Mouse (Mus musculus): Measurements from ENCODE around the gene F830045P16Rik. TPM values are rescaled to one million over a fixed set of nuclear protein-coding genes. Genes with fewer than 3 reads are reported as not detected.

The F830045P16Rik gene
- polyA plus RNA-seq (2014; fragmentation: Nextera tagmentation; extraction: Ambion mirVana), result not detected in 2 replicates

- Histone ChIP-seq H3K9me3 (ENCODE audit: control insufficient read depth, low read length) (no peaks in the 10 kb centered on the region), H3K36me3 (ENCODE audit: control insufficient read depth, insufficient read depth, low read length) (no peaks in the 10 kb centered on the region), H3K27me3 (ENCODE audit: control insufficient read depth, insufficient read depth, low read length) (no peaks in the 10 kb centered on the region), H3K4me3 (ENCODE audit: control insufficient read depth in 1 of 2, insufficient read depth in 1 of 2, low read depth in 1 of 2, low read length in 2 of 2) (no peak within 1 kb of the TSS), H3K27ac (replicated peaks in 1 of 2; ENCODE audit: control insufficient read depth in 1 of 2, insufficient read depth in 1 of 2, low read depth in 2 of 2, low read length in 2 of 2) (no peak within 1 kb of the TSS), H3K4me2 (ENCODE audit: low read length) (no peak within 1 kb of the TSS), H3K9ac (ENCODE audit: low read length) (no peak within 1 kb of the TSS), H3K4me1 (ENCODE audit: control insufficient read depth in 2 of 2, insufficient read depth in 2 of 2, low read length in 2 of 2) (peaks cover 9 to 16% of the 10 kb centered on the region in 2 experiments; a peak in 3 of 4 replicates)
- ATAC-seq (ENCODE audit: insufficient number of reproducible peaks, insufficient read depth, low FRiP score, low read depth), result no peak
- WGBS, result 34% methylated on average over 2 of the region's 2 CpGs
Observed at GRCm38 (mm10) chr2:129536377-129536776, at the start of gene F830045P16Rik. TSS of gene F830045P16Rik (minus strand) at chr2:129536602.

GRCm38 (mm10) chr2:129585904-129586514 lies 49.6 kb upstream of the F830045P16Rik start:
- H3K27ac ChIP-seq (replicated peaks in 1 of 2; ENCODE audit: control insufficient read depth in 1 of 2, insufficient read depth in 1 of 2, low read depth in 2 of 2, low read length in 2 of 2), result 0 out of 4 replicates have a peak overlapping the region, but pooled peaks of 1 of the 2 experiments have one; percentile 24
- no peak for ATAC-seq (ENCODE audit: insufficient number of reproducible peaks, insufficient read depth, low FRiP score, low read depth)

DNA sequence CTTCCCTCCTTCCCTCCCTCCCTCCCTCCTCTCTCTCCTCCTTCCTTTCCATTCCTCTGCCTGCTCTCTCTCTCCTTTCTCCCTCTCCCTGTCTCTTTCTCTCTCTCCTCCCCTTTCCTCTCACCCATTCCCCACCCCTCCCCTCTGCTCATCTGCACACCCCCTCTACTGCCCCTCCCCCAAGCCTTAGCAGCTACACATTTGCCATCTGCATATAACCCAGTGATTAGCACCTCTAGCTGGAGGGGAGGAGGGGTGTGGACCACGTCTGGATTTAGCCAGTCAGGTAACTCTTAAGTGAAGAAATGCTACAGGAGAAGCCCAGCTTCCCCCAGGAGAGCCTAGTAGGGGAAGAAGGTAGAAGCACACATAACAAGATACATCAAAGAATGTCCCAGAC lies 48.5 kb upstream of the F830045P16Rik start:
- Histone ChIP-seq H3K9ac (ENCODE audit: low read length) (no peak overlapping the region), H3K9me3 (ENCODE audit: control insufficient read depth, low read length) (no peaks in the 10 kb centered on the region), H3K36me3 (ENCODE audit: control insufficient read depth, insufficient read depth, low read length) (no peaks in the 10 kb centered on the region), H3K27ac (replicated peaks in 1 of 2; ENCODE audit: control insufficient read depth in 1 of 2, insufficient read depth in 1 of 2, low read depth in 2 of 2, low read length in 2 of 2) (no peak overlapping the region), H3K4me1 (ENCODE audit: control insufficient read depth in 2 of 2, insufficient read depth in 2 of 2, low read length in 2 of 2) (peaks cover 0 to 6% of the 10 kb centered on the region in 2 experiments; a peak in 2 of 4 replicates), H3K4me3 (ENCODE audit: control insufficient read depth in 1 of 2, insufficient read depth in 1 of 2, low read depth in 1 of 2, low read length in 2 of 2) (no peak overlapping the region), H3K4me2 (ENCODE audit: low read length) (no peak overlapping the region), H3K27me3 (ENCODE audit: control insufficient read depth, insufficient read depth, low read length) (no peaks in the 10 kb centered on the region)
- 21% methylated on average over 1 of the region's 1 CpGs for WGBS
- no peak for ATAC-seq (ENCODE audit: insufficient number of reproducible peaks, insufficient read depth, low FRiP score, low read depth)

More at GRCm38 (mm10) chr2:129585904-129586514, 49.6 kb upstream of the F830045P16Rik start:
- Histone ChIP-seq H3K27me3 (ENCODE audit: control insufficient read depth, insufficient read depth, low read length) (no peaks in the 10 kb centered on the region), H3K4me3 (ENCODE audit: control insufficient read depth in 1 of 2, insufficient read depth in 1 of 2, low read depth in 1 of 2, low read length in 2 of 2) (no peak overlapping the region), H3K9ac (ENCODE audit: low read length) (0 out of 2 replicates have a peak overlapping the region, but pooled peaks have one; percentile 16), H3K9me3 (ENCODE audit: control insufficient read depth, low read length) (no peaks in the 10 kb centered on the region), H3K36me3 (ENCODE audit: control insufficient read depth, insufficient read depth, low read length) (no peaks in the 10 kb centered on the region), H3K4me1 (ENCODE audit: control insufficient read depth in 2 of 2, insufficient read depth in 2 of 2, low read length in 2 of 2) (peaks cover 0 to 6% of the 10 kb centered on the region in 2 experiments; a peak in 2 of 4 replicates), H3K4me2 (ENCODE audit: low read length) (no peak overlapping the region)
- WGBS, result 72% methylated on average over 11 of the region's 11 CpGs

- Histone ChIP-seq H3K4me2 (ENCODE audit: low read length) (no peak overlapping the region), H3K4me1 (ENCODE audit: control insufficient read depth in 2 of 2, insufficient read depth in 2 of 2, low read length in 2 of 2) (peaks cover 0 to 6% of the 10 kb centered on the region in 2 experiments; a peak in 2 of 4 replicates), H3K36me3 (ENCODE audit: control insufficient read depth, insufficient read depth, low read length) (no peaks in the 10 kb centered on the region), H3K9me3 (ENCODE audit: control insufficient read depth, low read length) (no peaks in the 10 kb centered on the region), H3K4me3 (ENCODE audit: control insufficient read depth in 1 of 2, insufficient read depth in 1 of 2, low read depth in 1 of 2, low read length in 2 of 2) (no peak overlapping the region), H3K9ac (ENCODE audit: low read length) (no peak overlapping the region), H3K27ac (replicated peaks in 1 of 2; ENCODE audit: control insufficient read depth in 1 of 2, insufficient read depth in 1 of 2, low read depth in 2 of 2, low read length in 2 of 2) (no peak overlapping the region), H3K27me3 (ENCODE audit: control insufficient read depth, insufficient read depth, low read length) (no peaks in the 10 kb centered on the region; the same call in 1 of the 2 replicates)
- WGBS, result 67% methylated on average over 4 of the region's 4 CpGs
- no peak for ATAC-seq (ENCODE audit: insufficient number of reproducible peaks, insufficient read depth, low FRiP score, low read depth)
Observed at GRCm38 (mm10) chr2:129582261-129582660, 45.9 kb upstream of the F830045P16Rik start.

DNA sequence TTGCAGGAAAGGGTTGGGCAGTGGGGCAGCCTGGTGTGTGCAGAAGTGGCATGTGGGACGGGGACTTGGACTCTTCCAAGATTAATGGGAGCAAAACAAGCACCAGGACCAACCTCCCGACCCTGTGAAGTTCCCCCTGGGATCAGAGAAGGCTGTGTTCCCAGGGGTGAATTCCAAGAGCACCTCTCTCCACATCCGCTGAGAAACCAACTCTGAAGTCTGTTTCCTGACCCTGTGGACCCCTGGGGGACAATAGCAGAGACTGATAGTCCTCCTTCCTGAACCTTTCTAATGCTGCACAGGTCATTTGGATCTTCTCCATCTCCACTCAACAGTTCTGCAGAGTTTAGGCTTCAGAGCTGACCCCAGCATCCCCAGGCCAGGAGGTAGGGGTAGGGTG lies 45.4 kb upstream of the F830045P16Rik start:
- 49% methylated on average over 3 of the region's 3 CpGs for WGBS
- Histone ChIP-seq H3K27me3 (ENCODE audit: control insufficient read depth, insufficient read depth, low read length) (no peaks in the 10 kb centered on the region; the same call in 1 of the 2 replicates), H3K4me1 (ENCODE audit: control insufficient read depth in 2 of 2, insufficient read depth in 2 of 2, low read length in 2 of 2) (peaks cover 0 to 6% of the 10 kb centered on the region in 2 experiments; a peak in 2 of 4 replicates), H3K36me3 (ENCODE audit: control insufficient read depth, insufficient read depth, low read length) (no peaks in the 10 kb centered on the region), H3K4me3 (ENCODE audit: control insufficient read depth in 1 of 2, insufficient read depth in 1 of 2, low read depth in 1 of 2, low read length in 2 of 2) (no peak overlapping the region), H3K4me2 (ENCODE audit: low read length) (no peak overlapping the region), H3K9me3 (ENCODE audit: control insufficient read depth, low read length) (no peaks in the 10 kb centered on the region), H3K9ac (ENCODE audit: low read length) (no peak overlapping the region), H3K27ac (replicated peaks in 1 of 2; ENCODE audit: control insufficient read depth in 1 of 2, insufficient read depth in 1 of 2, low read depth in 2 of 2, low read length in 2 of 2) (no peak overlapping the region)
- ATAC-seq (ENCODE audit: insufficient number of reproducible peaks, insufficient read depth, low FRiP score, low read depth), result no peak

DNA sequence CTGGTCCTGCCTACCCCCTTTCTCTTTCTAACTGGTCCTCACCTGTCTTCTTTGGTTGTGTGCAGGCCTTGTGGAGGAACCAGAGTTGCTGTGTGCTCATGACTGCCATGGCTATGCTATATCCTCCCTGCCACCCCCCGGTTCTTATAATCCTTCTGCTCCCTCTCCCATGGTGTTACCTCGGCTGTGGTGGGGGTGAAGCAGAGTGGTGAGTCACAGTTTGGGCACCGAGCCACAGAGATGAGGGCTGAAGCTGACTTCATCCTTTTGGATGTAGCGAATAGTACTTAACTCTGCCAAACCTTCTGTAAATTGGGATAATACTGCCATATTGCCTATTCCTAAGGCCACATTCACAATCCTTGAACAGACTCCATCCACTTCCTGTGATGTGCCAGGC lies 44.3 kb upstream of the F830045P16Rik start:
- WGBS, result 60% methylated on average over 4 of the region's 4 CpGs
- Histone ChIP-seq H3K36me3 (ENCODE audit: control insufficient read depth, insufficient read depth, low read length) (no peaks in the 10 kb centered on the region), H3K9me3 (ENCODE audit: control insufficient read depth, low read length) (no peaks in the 10 kb centered on the region), H3K4me3 (ENCODE audit: control insufficient read depth in 1 of 2, insufficient read depth in 1 of 2, low read depth in 1 of 2, low read length in 2 of 2) (no peak overlapping the region), H3K27ac (replicated peaks in 1 of 2; ENCODE audit: control insufficient read depth in 1 of 2, insufficient read depth in 1 of 2, low read depth in 2 of 2, low read length in 2 of 2) (no peak overlapping the region), H3K27me3 (ENCODE audit: control insufficient read depth, insufficient read depth, low read length) (no peaks in the 10 kb centered on the region; the same call in 1 of the 2 replicates), H3K4me2 (ENCODE audit: low read length) (no peak overlapping the region), H3K4me1 (ENCODE audit: control insufficient read depth in 2 of 2, insufficient read depth in 2 of 2, low read length in 2 of 2) (peaks cover 0 to 6% of the 10 kb centered on the region in 2 experiments; a peak in 2 of 4 replicates), H3K9ac (ENCODE audit: low read length) (no peak overlapping the region)
- no peak for ATAC-seq (ENCODE audit: insufficient number of reproducible peaks, insufficient read depth, low FRiP score, low read depth)

DNA sequence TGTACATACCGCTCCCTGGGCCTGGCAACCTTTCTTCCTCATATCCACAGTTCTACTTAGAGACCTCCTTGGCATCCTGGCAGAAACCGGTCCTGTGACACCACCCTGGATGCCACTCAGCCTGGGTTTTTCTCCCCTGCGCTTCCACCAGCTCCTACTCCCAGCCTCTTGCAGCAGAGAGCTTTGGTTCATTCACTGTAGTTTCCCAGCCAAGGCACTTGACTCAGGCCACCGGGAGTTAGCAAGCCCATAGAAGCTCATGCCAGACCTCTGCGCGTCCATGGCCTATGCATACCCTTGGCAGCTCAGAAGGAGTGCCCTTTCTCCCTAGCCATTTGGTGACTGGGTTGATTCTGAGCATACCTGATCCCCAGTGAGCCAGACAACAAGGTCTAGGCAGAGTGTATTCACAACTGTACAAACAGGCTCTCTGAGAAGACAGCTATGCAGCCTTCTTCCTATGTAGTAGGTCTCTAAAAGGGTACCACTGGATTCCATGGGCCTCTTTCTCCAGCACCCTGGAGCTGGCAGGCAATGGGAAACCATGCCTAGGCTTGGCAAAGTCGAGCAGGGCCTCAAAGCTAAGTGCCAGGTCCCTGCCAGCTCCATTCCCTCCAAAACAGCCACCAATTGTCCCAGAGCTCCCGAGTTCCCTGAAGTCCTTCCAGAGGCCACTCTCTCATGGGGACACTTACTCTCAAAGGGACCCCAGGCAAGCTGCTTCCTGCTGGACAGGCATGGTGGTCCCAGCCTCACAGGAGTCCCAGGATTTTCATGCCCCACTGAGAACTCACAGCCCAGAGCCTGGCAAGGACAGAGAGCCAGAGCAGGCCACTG lies 40.4 kb upstream of the F830045P16Rik start:
- Histone ChIP-seq H3K36me3 (ENCODE audit: control insufficient read depth, insufficient read depth, low read length) (no peaks in the 10 kb centered on the region), H3K9me3 (ENCODE audit: control insufficient read depth, low read length) (no peaks in the 10 kb centered on the region), H3K9ac (ENCODE audit: low read length) (no peak overlapping the region), H3K4me1 (ENCODE audit: control insufficient read depth in 2 of 2, insufficient read depth in 2 of 2, low read length in 2 of 2) (peaks cover 6 to 9% of the 10 kb centered on the region in 2 experiments; a peak in 3 of 4 replicates), H3K4me2 (ENCODE audit: low read length) (no peak overlapping the region), H3K27ac (replicated peaks in 1 of 2; ENCODE audit: control insufficient read depth in 1 of 2, insufficient read depth in 1 of 2, low read depth in 2 of 2, low read length in 2 of 2) (no peak overlapping the region), H3K4me3 (ENCODE audit: control insufficient read depth in 1 of 2, insufficient read depth in 1 of 2, low read depth in 1 of 2, low read length in 2 of 2) (no peak overlapping the region), H3K27me3 (ENCODE audit: control insufficient read depth, insufficient read depth, low read length) (peaks cover 27% of the 10 kb centered on the region)
- ATAC-seq (ENCODE audit: insufficient number of reproducible peaks, insufficient read depth, low FRiP score, low read depth), result no peak
- WGBS, result 78% methylated on average over 8 of the region's 8 CpGs
